Mouse (Mus musculus) heart, embryonic 12.5 days (tissue): Measurements from ENCODE around the gene Sox8. TPM values are rescaled to one million over a fixed set of nuclear protein-coding genes. Genes with fewer than 3 reads are reported as not detected.

Experiments
- ATAC-seq: fragments of 200-750 bp; cut with Nextera tagmentation; 2 replicates; pipeline ENCODE4 v1.8.0; 2017; ENCODE audit warnings: moderate TSS enrichment, moderate library complexity; ENCODE audit not compliant: insufficient number of reproducible peaks, low FRiP score
- H3K27ac ChIP-seq: fragments of 300-500 bp; sonication (generic); 2 replicates; pipeline ENCODE4 v1.5.1; 2016; ENCODE audit warnings: mild to moderate bottlenecking, moderate library complexity; ENCODE audit not compliant: poor library complexity, severe bottlenecking
- H3K27me3 ChIP-seq: fragments of 300-500 bp; sonication (generic); replicated peaks from 2 replicates; pipeline ENCODE4 v1.6.1; 2016; ENCODE audit warnings: mild to moderate bottlenecking, moderate library complexity
- H3K36me3 ChIP-seq: fragments of 300-500 bp; sonication (generic); 2 replicates; pipeline ENCODE4 v1.6.1; 2016; ENCODE audit warnings: mild to moderate bottlenecking, moderate library complexity
- H3K4me1 ChIP-seq: fragments of 300-500 bp; sonication (generic); replicated peaks from 2 replicates; pipeline ENCODE4 v1.6.1; 2016; ENCODE audit warnings: mild to moderate bottlenecking
- H3K4me2 ChIP-seq: fragments of 300-500 bp; sonication (generic); 2 replicates; pipeline ENCODE4 v1.6.1; 2016; ENCODE audit warnings: mild to moderate bottlenecking, moderate library complexity
- H3K4me3 ChIP-seq: fragments of 300-500 bp; sonication (generic); 2 replicates; pipeline ENCODE4 v1.5.1; 2016; ENCODE audit warnings: mild to moderate bottlenecking
- H3K9ac ChIP-seq: fragments of 300-500 bp; sonication (generic); 2 replicates; pipeline ENCODE4 v1.6.1; 2016; ENCODE audit warnings: mild to moderate bottlenecking, moderate library complexity
- H3K9me3 ChIP-seq: fragments of 300-500 bp; sonication (generic); replicated peaks from 2 replicates; pipeline ENCODE4 v1.6.1; 2016; ENCODE audit warnings: mild to moderate bottlenecking, moderate library complexity
- WGBS: fragments of 180-500 bp; shearing (Covaris S2); methylation state at CpG from one replicate; pipeline ENCODE4 v1.1.7; 2016; 5-methylcytosine and 5-hydroxymethylcytosine counted together
- polyA plus RNA-seq: library from polyadenylated mRNA; unstranded; fragments of >200 nt; fragmentation: Nextera tagmentation; extraction: Ambion mirVana; gene quantifications from 2 replicates; pipeline ENCODE4 v1.2.1, GENCODE M21; 2016

Sox8 gene
- 1.6 and 1.9 TPM in 2 replicates for polyA plus RNA-seq

- Histone ChIP-seq H3K9me3 (no peaks in the 10 kb centered on the region), H3K9ac (peak within 1 kb of the TSS; percentile 70), H3K27ac (no peak within 1 kb of the TSS), H3K27me3 (peaks cover 37% of the 10 kb centered on the region), H3K4me3 (peak within 1 kb of the TSS; percentile 58), H3K36me3 (no peaks in the 10 kb centered on the region), H3K4me2 (peak within 1 kb of the TSS; percentile 91), H3K4me1 (peaks cover 45% of the 10 kb centered on the region)
- 1% methylated on average over 61 of the region's 61 CpGs for WGBS
- ATAC-seq: peak; percentile 85
These were observed at the start of gene Sox8 for GRCm38 (mm10) chr17:25570648-25571452. Gene Sox8 (minus strand): TSS chr17:25570686.

- Histone ChIP-seq H3K27ac (peak overlapping the region; percentile 53), H3K9me3 (no peaks in the 10 kb centered on the region), H3K27me3 (no peaks in the 10 kb centered on the region), H3K4me1 (peaks cover 25% of the 10 kb centered on the region), H3K4me3 (no peak overlapping the region), H3K36me3 (peaks cover 32% of the 10 kb centered on the region), H3K9ac (peak overlapping the region; percentile 21; the same call in 1 of the 2 replicates), H3K4me2 (peak overlapping the region; percentile 22; the same call in 1 of the 2 replicates)
- ATAC-seq: peak; percentile 30; the same call in 1 of the 2 replicates
- 40% methylated on average over 16 of the region's 16 CpGs for WGBS
These were observed 48.1 kb upstream of the Sox8 start for GRCm38 (mm10) chr17:25618508-25619056.

DNA sequence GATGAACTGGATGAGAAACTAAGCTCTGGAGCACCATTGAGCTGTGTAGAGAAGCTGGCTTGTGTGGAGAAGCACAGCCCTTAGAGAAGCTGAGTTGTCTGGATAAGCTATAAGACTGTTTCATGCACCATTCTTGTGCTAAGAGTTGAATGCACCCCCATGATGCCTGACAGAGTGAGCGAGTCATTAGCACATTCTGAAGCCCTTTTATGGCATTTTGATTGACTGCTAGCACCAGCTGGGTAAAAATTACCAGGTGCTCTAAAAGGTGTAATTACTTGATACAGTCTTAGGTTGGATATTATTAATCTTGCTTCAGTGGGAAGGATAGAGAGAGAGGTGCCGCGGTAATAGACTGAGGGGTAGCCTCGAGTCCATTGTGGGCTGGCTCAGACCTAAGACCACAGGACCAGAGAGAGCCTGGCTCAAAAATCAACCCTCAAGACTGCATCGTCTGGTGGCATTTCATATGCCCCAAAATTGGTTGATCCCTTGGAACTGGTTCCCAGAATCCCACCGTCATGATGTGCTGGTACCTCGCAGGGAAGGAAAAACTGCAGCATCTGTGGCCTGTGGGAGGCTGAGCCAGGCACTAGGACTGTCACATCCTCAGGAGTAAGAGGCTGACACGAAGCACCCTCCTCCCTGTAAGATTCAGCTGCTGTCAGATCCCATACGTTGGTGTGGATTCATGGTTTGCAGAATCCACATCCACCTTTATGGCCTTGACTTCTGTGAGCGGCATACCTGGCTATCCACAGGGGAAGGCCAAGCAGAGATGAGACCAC is 44.4 kb upstream of the Sox8 start:
- Histone ChIP-seq H3K9ac (no peak overlapping the region), H3K4me2 (no peak overlapping the region), H3K27me3 (no peaks in the 10 kb centered on the region), H3K4me1 (peaks cover 41% of the 10 kb centered on the region), H3K9me3 (no peaks in the 10 kb centered on the region), H3K36me3 (peaks cover 34% of the 10 kb centered on the region), H3K27ac (no peak overlapping the region), H3K4me3 (no peak overlapping the region)
- no peak for ATAC-seq
- WGBS: 91% methylated on average over 10 of the region's 10 CpGs

DNA sequence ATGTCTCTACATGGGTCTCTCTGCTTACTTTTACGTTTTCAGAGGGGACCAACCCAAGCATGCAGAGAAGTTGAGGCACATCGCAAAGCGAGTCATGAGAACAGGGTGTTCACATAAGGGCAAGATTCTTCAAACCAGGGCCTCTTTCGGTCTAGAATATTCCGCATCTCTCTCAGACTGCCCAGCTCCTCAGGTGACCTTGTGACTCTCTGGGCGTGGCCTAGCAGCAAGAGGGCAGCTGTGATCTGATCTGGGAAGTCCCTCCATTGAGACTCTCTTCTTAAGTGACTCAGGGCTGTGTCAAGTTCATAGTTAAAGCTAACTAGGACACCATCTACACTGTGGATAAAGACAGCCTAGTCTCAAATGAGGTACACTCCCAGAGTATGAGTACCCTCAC is 42.8 kb upstream of the Sox8 start:
- ATAC-seq: no peak
- Histone ChIP-seq H3K9me3 (no peaks in the 10 kb centered on the region), H3K36me3 (peaks cover 35% of the 10 kb centered on the region), H3K9ac (no peak overlapping the region), H3K4me1 (peaks cover 44% of the 10 kb centered on the region), H3K4me3 (no peak overlapping the region), H3K4me2 (no peak overlapping the region), H3K27ac (no peak overlapping the region), H3K27me3 (no peaks in the 10 kb centered on the region)
- 88% methylated on average over 6 of the region's 6 CpGs for WGBS

GRCm38 (mm10) chr17:25612537-25612936 is 42.1 kb upstream of the Sox8 start:
- H3K9ac ChIP-seq: no peak overlapping the region
- peaks cover 40% of the 10 kb centered on the region for H3K36me3 ChIP-seq
- no peak overlapping the region for H3K27ac ChIP-seq
- no peak overlapping the region for H3K4me2 ChIP-seq
- ATAC-seq: no peak
- no peaks in the 10 kb centered on the region for H3K27me3 ChIP-seq
- H3K4me3 ChIP-seq: no peak overlapping the region
- H3K9me3 ChIP-seq: no peaks in the 10 kb centered on the region
- 82% methylated on average over 9 of the region's 9 CpGs for WGBS
- peaks cover 37% of the 10 kb centered on the region for H3K4me1 ChIP-seq

- WGBS: 26% methylated on average over 9 of the region's 9 CpGs
- H3K4me2 ChIP-seq: peak overlapping the region; percentile 31
- H3K36me3 ChIP-seq: peaks cover 31% of the 10 kb centered on the region
These were observed 39.7 kb upstream of the Sox8 start for GRCm38 (mm10) chr17:25610151-25610550.

GRCm38 (mm10) chr17:25609506-25609828 is 39.0 kb upstream of the Sox8 start:
- Histone ChIP-seq H3K27ac (no peak overlapping the region), H3K4me3 (no peak overlapping the region), H3K4me1 (peaks cover 49% of the 10 kb centered on the region), H3K4me2 (no peak overlapping the region), H3K9ac (no peak overlapping the region), H3K27me3 (no peaks in the 10 kb centered on the region), H3K9me3 (no peaks in the 10 kb centered on the region), H3K36me3 (peaks cover 25% of the 10 kb centered on the region)
- no peak for ATAC-seq
- WGBS: 64% methylated on average over 3 of the region's 3 CpGs

More at GRCm38 (mm10) chr17:25610151-25610550, 39.7 kb upstream of the Sox8 start:
- Histone ChIP-seq H3K27me3 (no peaks in the 10 kb centered on the region), H3K9me3 (no peaks in the 10 kb centered on the region), H3K4me3 (no peak overlapping the region), H3K4me1 (peaks cover 48% of the 10 kb centered on the region), H3K27ac (0 out of 2 replicates have a peak overlapping the region, but pooled peaks have one; percentile 30), H3K9ac (0 out of 2 replicates have a peak overlapping the region, but pooled peaks have one; percentile 1)
- peak; percentile 61 for ATAC-seq

- no peak overlapping the region for H3K4me2 ChIP-seq
- WGBS: 61% methylated on average over 10 of the region's 10 CpGs
- no peak for ATAC-seq
- H3K9ac ChIP-seq: no peak overlapping the region
- peaks cover 49% of the 10 kb centered on the region for H3K4me1 ChIP-seq
- no peaks in the 10 kb centered on the region for H3K9me3 ChIP-seq
- no peaks in the 10 kb centered on the region for H3K27me3 ChIP-seq
- peaks cover 20% of the 10 kb centered on the region for H3K36me3 ChIP-seq
- no peak overlapping the region for H3K27ac ChIP-seq
- H3K4me3 ChIP-seq: no peak overlapping the region
These were observed 38.5 kb upstream of the Sox8 start for GRCm38 (mm10) chr17:25608821-25609505.

GRCm38 (mm10) chr17:25608137-25608785 is 37.8 kb upstream of the Sox8 start:
- ATAC-seq: no peak
- H3K4me2 ChIP-seq: no peak overlapping the region
- no peaks in the 10 kb centered on the region for H3K27me3 ChIP-seq
- no peak overlapping the region for H3K4me3 ChIP-seq
- 83% methylated on average over 11 of the region's 11 CpGs for WGBS
- no peak overlapping the region for H3K27ac ChIP-seq
- H3K9ac ChIP-seq: no peak overlapping the region
- no peaks in the 10 kb centered on the region for H3K9me3 ChIP-seq
- H3K36me3 ChIP-seq: peaks cover 17% of the 10 kb centered on the region
- H3K4me1 ChIP-seq: peaks cover 49% of the 10 kb centered on the region

- H3K4me2 ChIP-seq: no peak overlapping the region
- no peak overlapping the region for H3K4me3 ChIP-seq
- ATAC-seq: no peak
- peaks cover 7% of the 10 kb centered on the region for H3K36me3 ChIP-seq
- no peaks in the 10 kb centered on the region for H3K9me3 ChIP-seq
- no peak overlapping the region for H3K9ac ChIP-seq
- WGBS: 65% methylated on average over 5 of the region's 5 CpGs
- H3K27ac ChIP-seq: no peak overlapping the region
- H3K27me3 ChIP-seq: no peaks in the 10 kb centered on the region
- H3K4me1 ChIP-seq: peaks cover 45% of the 10 kb centered on the region
These were observed 33.7 kb upstream of the Sox8 start for GRCm38 (mm10) chr17:25604234-25604633.
